Mouse (Mus musculus) liver, embryonic 11.5 days (tissue): ENCODE results near the gene Fam129b. TPM values are rescaled to one million over a fixed set of nuclear protein-coding genes. Genes with fewer than 3 reads are reported as not detected.

Source experiments
- ATAC-seq: fragments of 200-750 bp; cut with Nextera tagmentation; replicated peaks from 2 replicates; pipeline ENCODE4 v1.8.0; 2017; ENCODE audit warnings: moderate number of reproducible peaks, mild to moderate bottlenecking, moderate TSS enrichment, moderate library complexity; ENCODE audit not compliant: low FRiP score
- DNase-seq: peaks from one replicate; pipeline ENCODE4 v3.0.0-alpha.2; 2017; ENCODE audit warnings: low spot score
- H3K27ac ChIP-seq: fragments of 300-500 bp; sonication (generic); 2 replicates; pipeline ENCODE4 v1.5.1; 2014; ENCODE audit warnings: mild to moderate bottlenecking, low read depth, low read length, control low read depth
- H3K27me3 ChIP-seq: fragments of 300-500 bp; sonication (generic); replicated peaks from 2 replicates; pipeline ENCODE4 v1.6.1; 2014; ENCODE audit warnings: low read length, mixed read lengths; ENCODE audit not compliant: control insufficient read depth, insufficient read depth
- H3K36me3 ChIP-seq: fragments of 300-500 bp; sonication (generic); 2 replicates; pipeline ENCODE4 v1.6.1; 2014; ENCODE audit warnings: mild to moderate bottlenecking, low read length, moderate library complexity, mixed read lengths; ENCODE audit not compliant: control insufficient read depth, insufficient read depth
- H3K4me1 ChIP-seq: fragments of 300-500 bp; sonication (generic); replicated peaks from 2 replicates; pipeline ENCODE4 v1.6.1; 2014; ENCODE audit warnings: low read length, mixed read lengths; ENCODE audit not compliant: control insufficient read depth, insufficient read depth
- H3K4me2 ChIP-seq: fragments of 300-500 bp; sonication (generic); 2 replicates; pipeline ENCODE4 v1.6.1; 2014; ENCODE audit warnings: mild to moderate bottlenecking, control low read depth, moderate library complexity
- H3K4me3 ChIP-seq: fragments of 300-500 bp; sonication (generic); 2 replicates; pipeline ENCODE4 v1.5.1; 2014; ENCODE audit warnings: low read depth, low read length, control low read depth
- H3K9ac ChIP-seq: fragments of 300-500 bp; sonication (generic); 2 replicates; pipeline ENCODE4 v1.6.1; 2014; ENCODE audit warnings: low read depth, low read length, control low read depth
- H3K9me3 ChIP-seq: fragments of 300-500 bp; sonication (generic); 2 replicates; pipeline ENCODE4 v1.6.1; 2016; ENCODE audit warnings: low read length, inconsistent platforms, mixed read lengths; ENCODE audit not compliant: control insufficient read depth
- WGBS: fragments of 180-500 bp; shearing (Covaris S2); extraction: QIAGEN DNeasy Blood & Tissue Kit; methylation state at CpG from one replicate; pipeline ENCODE4 v1.1.7; 2014; 5-methylcytosine and 5-hydroxymethylcytosine counted together
- polyA plus RNA-seq: library from polyadenylated mRNA; unstranded; fragments of >200 nt; fragmentation: Nextera tagmentation; extraction: Ambion mirVana; gene quantifications from 2 replicates; pipeline ENCODE4 v1.2.1, GENCODE M21; 2014

The Fam129b gene
- polyA plus RNA-seq, 1 experiment from 2014 or later, result 11.9 TPM

DNA sequence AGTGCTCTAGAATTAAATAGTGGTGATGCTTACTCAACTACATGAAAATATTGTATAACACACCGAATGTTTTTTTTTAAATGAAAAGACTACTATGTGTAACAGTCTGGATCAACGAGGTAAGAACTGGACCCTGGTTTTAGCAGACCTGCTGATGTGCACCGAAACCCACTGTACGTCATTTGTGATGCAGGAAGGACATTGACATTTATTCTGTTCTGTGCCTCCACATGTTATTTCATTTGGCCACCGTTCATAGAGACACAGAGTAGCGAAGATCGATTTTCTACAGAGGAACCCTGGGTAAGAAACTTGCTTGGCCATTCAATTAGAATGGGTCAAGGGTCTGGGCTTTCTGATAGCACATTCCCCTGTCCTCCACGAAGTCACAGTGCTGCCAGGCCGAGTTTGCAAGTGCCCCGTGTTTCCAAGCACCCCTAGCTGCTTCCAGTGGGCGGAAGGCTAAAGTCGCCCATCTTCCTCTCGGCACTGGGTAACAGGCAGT is 90.3 kb downstream of the Fam129b start:
- peak overlapping the region; percentile 75 for H3K4me3 ChIP-seq
- no peak for DNase-seq
- WGBS, result 8% methylated on average over 13 of the region's 13 CpGs
- H3K9me3 ChIP-seq, result no peaks in the 10 kb centered on the region
- H3K27me3 ChIP-seq, result no peaks in the 10 kb centered on the region
- no peak for ATAC-seq
- H3K36me3 ChIP-seq, result peaks cover 22% of the 10 kb centered on the region
- peaks cover 27% of the 10 kb centered on the region for H3K4me1 ChIP-seq
- H3K4me2 ChIP-seq, result peak overlapping the region; percentile 94
- H3K9ac ChIP-seq, result peak overlapping the region; percentile 93
- H3K27ac ChIP-seq, result peak overlapping the region; percentile 96

DNA sequence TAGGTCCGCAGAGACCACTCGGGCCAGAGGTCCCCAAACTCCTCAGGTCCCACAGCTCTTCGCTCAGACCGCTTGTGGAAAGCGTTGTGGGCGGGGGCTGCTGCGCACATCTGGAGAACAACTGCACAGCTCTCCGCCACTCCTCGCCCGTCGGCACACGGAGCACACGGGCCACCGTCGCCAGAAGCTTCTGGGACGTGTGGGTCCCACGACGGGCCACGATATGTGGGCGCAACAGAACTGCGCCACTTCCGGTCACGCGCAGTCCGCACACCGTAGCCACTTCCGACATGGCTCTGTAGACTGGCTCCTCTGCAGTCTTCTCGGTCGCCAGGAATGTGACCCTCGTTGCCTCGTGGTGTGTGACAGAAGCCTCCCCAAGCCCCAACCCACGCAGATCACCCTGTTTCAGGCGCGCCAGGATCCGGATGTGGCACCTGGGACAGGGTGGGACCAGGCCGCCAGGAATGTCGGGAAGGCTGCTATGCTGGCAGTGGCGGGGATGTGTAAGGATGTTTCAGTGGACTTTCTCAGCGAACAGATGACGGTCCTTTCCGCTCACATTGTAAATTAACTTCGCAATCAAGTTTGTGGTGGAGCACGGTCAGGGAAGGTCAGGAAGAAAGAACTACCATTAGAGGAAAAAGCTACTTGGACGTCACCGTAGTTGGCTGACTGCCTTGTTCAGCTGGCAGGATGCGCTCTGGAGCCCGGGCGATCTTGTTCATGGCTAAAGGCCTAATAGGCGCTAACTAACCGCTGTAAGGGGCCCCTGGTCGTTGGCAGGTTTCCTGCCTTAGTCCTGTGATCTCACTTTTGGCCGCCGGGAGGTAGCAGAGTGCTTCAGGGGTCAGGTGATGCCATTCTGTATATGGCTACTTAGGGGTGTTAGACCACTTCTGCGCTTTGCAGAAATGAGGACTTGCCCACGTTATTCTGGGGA is 91.0 kb downstream of the Fam129b start:
- Histone ChIP-seq H3K4me1 (peaks cover 27% of the 10 kb centered on the region), H3K27ac (peak overlapping the region; percentile 96), H3K4me2 (peak overlapping the region; percentile 94), H3K4me3 (peak overlapping the region; percentile 75), H3K9me3 (no peaks in the 10 kb centered on the region), H3K27me3 (no peaks in the 10 kb centered on the region), H3K36me3 (peaks cover 22% of the 10 kb centered on the region), H3K9ac (peak overlapping the region; percentile 93)
- DNase-seq, result peak; percentile 86
- ATAC-seq, result peak; percentile 81
- under 1% methylated on average over 55 of the region's 55 CpGs for WGBS

DNA sequence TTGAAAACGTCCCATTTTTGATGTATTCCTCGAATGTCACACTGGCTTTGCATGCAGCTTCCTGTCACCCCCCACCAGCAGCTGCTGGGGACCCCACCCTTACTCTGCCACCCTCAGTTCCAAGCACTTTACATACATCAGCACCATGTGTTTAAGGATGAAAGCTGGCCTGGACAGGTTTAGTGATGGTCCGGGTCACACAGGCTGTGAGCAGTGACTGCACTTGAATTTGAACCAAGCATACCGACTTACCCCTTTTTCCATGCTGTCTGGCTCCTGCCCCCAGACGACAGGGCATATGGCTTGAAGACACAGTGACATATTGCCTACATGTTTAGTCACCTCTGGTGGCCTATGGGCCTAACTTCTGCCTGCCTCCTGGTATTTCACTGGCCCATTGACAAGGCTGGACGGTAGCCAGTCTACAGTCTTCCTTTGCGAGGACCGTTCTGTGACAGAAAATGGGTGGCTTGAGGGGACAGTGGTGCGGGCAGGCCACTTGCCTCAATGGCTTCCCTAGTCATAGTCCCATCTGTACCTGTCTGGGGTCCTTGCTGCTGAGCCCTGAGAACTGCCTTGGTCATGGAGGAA is 92.2 kb downstream of the Fam129b start:
- WGBS, result 84% methylated on average over 9 of the region's 9 CpGs
- H3K4me3 ChIP-seq, result peak overlapping the region; percentile 75
- no peaks in the 10 kb centered on the region for H3K27me3 ChIP-seq
- H3K9ac ChIP-seq, result peak overlapping the region; percentile 93; the same call in 1 of the 2 replicates
- 0 out of 2 replicates have a peak overlapping the region, but pooled peaks have one; percentile 96 for H3K27ac ChIP-seq
- H3K9me3 ChIP-seq, result no peaks in the 10 kb centered on the region
- H3K36me3 ChIP-seq, result peaks cover 15% of the 10 kb centered on the region
- H3K4me1 ChIP-seq, result peaks cover 24% of the 10 kb centered on the region
- H3K4me2 ChIP-seq, result peak overlapping the region; percentile 94
- DNase-seq (no peak), ATAC-seq (no peak)

DNA sequence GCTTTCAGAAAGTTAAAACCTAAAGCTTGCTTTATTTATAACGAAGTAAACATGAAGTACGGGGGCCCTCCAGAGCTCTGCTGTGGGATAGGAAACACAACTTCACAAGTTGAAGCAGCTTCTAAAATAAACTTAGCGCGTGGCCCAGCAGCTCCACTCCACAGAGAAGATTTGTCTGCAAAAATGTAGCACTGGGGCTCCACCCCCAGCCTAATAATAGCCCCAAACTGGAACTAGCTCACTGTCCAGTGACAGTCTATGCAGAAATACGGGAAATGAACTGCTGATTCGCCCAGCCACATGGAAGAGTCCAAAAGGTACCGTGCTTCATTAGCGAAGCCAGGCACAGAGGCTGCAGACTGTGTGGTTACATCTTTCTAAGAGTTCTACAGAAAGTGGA is 93.4 kb downstream of the Fam129b start:
- no peaks in the 10 kb centered on the region for H3K27me3 ChIP-seq
- H3K36me3 ChIP-seq, result peaks cover 3% of the 10 kb centered on the region
- H3K4me2 ChIP-seq, result no peak overlapping the region
- ATAC-seq (no peak), DNase-seq (no peak)
- H3K4me3 ChIP-seq, result no peak overlapping the region
- H3K27ac ChIP-seq, result no peak overlapping the region
- peaks cover 15% of the 10 kb centered on the region for H3K4me1 ChIP-seq
- H3K9me3 ChIP-seq, result no peaks in the 10 kb centered on the region
- WGBS, result 73% methylated on average over 8 of the region's 8 CpGs
- no peak overlapping the region for H3K9ac ChIP-seq

DNA sequence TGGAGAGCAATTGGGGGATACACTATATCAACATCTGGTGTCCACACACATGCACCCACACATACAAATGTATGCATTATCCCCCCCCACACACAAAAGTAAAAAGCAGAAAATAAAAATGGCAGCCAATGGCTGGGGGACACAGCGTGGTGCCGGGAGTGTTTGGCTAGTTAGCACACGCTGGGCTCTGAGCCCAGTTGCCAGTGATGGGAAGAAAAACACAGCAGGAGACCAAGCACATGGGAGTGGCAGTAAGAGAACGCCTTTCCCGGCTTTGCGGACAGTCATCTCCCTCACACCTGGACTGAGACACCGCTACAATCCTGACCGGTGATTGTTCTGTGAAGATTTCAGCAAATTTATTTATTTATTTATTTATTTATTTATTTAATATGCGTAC is 95.3 kb downstream of the Fam129b start:
- no peaks in the 10 kb centered on the region for H3K9me3 ChIP-seq
- H3K36me3 ChIP-seq, result no peaks in the 10 kb centered on the region
- no peak overlapping the region for H3K9ac ChIP-seq
- H3K4me1 ChIP-seq, result peaks cover 8% of the 10 kb centered on the region
- no peak overlapping the region for H3K4me3 ChIP-seq
- H3K4me2 ChIP-seq, result no peak overlapping the region
- WGBS, result 67% methylated on average over 9 of the region's 9 CpGs
- no peak for ATAC-seq
- H3K27me3 ChIP-seq, result no peaks in the 10 kb centered on the region
- H3K27ac ChIP-seq, result no peak overlapping the region
- no peak for DNase-seq

DNA sequence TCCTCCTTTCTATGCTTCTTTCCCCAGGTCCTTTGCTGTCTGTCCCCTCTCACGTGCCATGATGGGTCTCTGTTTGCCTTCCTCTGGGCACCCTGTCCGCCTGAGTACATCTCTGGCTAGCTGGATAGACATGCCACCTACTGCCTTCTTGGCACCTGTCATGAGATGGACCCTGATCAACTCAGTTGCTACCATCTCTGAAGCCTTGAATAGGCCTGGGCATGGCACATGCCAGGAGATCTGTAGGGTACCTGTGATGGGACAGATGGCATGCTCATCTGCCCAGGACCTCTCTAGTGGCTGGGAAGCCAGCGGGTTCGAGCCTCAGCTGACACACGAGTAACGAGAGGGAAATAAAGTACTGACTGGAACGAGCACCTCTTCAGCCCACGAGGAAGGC is 98.3 kb downstream of the Fam129b start:
- no peak for DNase-seq
- 85% methylated on average over 8 of the region's 8 CpGs for WGBS
- ATAC-seq, result no peak
- Histone ChIP-seq H3K27me3 (no peaks in the 10 kb centered on the region), H3K9me3 (no peaks in the 10 kb centered on the region), H3K4me2 (no peak overlapping the region), H3K9ac (no peak overlapping the region), H3K36me3 (no peaks in the 10 kb centered on the region), H3K27ac (no peak overlapping the region), H3K4me1 (peaks cover 13% of the 10 kb centered on the region), H3K4me3 (no peak overlapping the region)

Other genes with a start within 250 kb of the Fam129b start
- 39.2 and 40.1 TPM in 2 replicates for gene Eng, start 229.5 kb upstream of the Fam129b start, polyA plus RNA-seq
- gene Fpgs, start 172.0 kb upstream of the Fam129b start, polyA plus RNA-seq, result 46.2 and 47.1 TPM in 2 replicates
- 83.4 and 84.5 TPM in 2 replicates for gene Cdk9, start 163.0 kb upstream of the Fam129b start, polyA plus RNA-seq
- 13.4 and 14.2 TPM in 2 replicates for gene Sh2d3c, start 155.1 kb upstream of the Fam129b start, polyA plus RNA-seq
- 0.22 TPM in 1 of 2 replicates, not detected in the other for gene 6330409D20Rik, start 135.1 kb upstream of the Fam129b start, polyA plus RNA-seq
- gene Tor2a, start 118.9 kb upstream of the Fam129b start, polyA plus RNA-seq, result 57.2 and 60.5 TPM in 2 replicates
- gene Ttc16, start 100.5 kb upstream of the Fam129b start, polyA plus RNA-seq, result 0.30 and 0.31 TPM in 2 replicates
- 4.9 and 5.8 TPM in 2 replicates for gene Ptrh1, start 100.3 kb upstream of the Fam129b start, polyA plus RNA-seq
- gene Cfap157, start 91.7 kb upstream of the Fam129b start, polyA plus RNA-seq, result 0.30 and 0.79 TPM in 2 replicates
- gene Stxbp1, start 28.9 kb upstream of the Fam129b start, polyA plus RNA-seq, result 11.8 and 12.0 TPM in 2 replicates
- 276 and 295 TPM in 2 replicates for gene Rpl12, start 85.4 kb downstream of the Fam129b start, polyA plus RNA-seq
- gene Lrsam1, start 85.5 kb downstream of the Fam129b start, polyA plus RNA-seq, result 6.1 and 6.7 TPM in 2 replicates
- 15.0 TPM in 2 replicates for gene Slc2a8, start 106.0 kb downstream of the Fam129b start, polyA plus RNA-seq